Mouse (Mus musculus) ES-Bruce4 (cell line): ENCODE data around the gene Pcsk4.

Experiments
- CTCF ChIP-seq: IDR thresholded peaks from one replicate; pipeline ENCODE4 v1.8.1; 2011; ENCODE audit warnings: low read depth, low read length
- POLR2A ChIP-seq: IDR thresholded peaks from one replicate; pipeline ENCODE4 v1.8.1; 2011; ENCODE audit warnings: low read length; ENCODE audit not compliant: insufficient read depth

DNA sequence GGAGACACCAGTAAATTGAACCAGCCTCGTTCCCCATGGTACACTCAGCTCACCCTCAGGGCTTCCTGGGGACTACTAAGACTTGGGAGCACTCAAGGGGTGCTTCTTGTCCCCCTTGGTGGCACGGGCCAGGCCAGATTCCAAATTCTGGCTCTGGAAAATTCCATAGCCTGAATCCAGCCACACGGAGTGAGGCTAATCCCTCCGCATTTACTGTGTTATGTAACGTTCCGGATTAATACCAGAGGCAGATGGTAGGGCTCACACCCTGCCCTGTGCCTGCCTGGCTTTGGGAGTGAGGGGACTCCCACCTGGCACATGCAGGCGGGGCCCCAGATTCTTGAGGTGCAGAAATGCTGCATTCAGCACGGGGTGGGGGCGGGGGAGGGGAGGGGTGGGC, 26.1 kb upstream of the Pcsk4 start:
- TF ChIP-seq POLR2A (no peak), CTCF (no peak)
